Mouse (Mus musculus) heart, postnatal 0 days (tissue): Measurements from ENCODE around the gene Apoo. TPM values are rescaled to one million over a fixed set of nuclear protein-coding genes. Genes with fewer than 3 reads are reported as not detected.
A peak's percentile ranks its signal among the peaks of the same experiment; 100 is the strongest.
"Not testable (repeated sequence)": the region's sequence is repeated elsewhere in the genome, so short reads cannot be mapped to it uniquely, and the experiment has no call there.

Experiments
- ATAC-seq: fragments of 200-750 bp; cut with Nextera tagmentation; 2 replicates; pipeline ENCODE4 v1.8.0; 2017; ENCODE audit warnings: low read depth, moderate number of reproducible peaks, moderate library complexity; ENCODE audit not compliant: insufficient read depth
- DNase-seq: peaks from one replicate; pipeline ENCODE4 v3.0.0-alpha.2; 2016; ENCODE audit warnings: low spot score
- H3K27ac ChIP-seq: fragments of 300-500 bp; sonication (generic); 2 replicates; pipeline ENCODE4 v1.5.1; 2014; ENCODE audit warnings: low read depth, mild to moderate bottlenecking
- H3K27me3 ChIP-seq: fragments of 300-500 bp; sonication (generic); 2 replicates; pipeline ENCODE4 v1.6.1; 2014; ENCODE audit warnings: low read length, mixed read lengths; ENCODE audit not compliant: control insufficient read depth, insufficient read depth
- H3K36me3 ChIP-seq: fragments of 300-500 bp; sonication (generic); replicated peaks from 2 replicates; pipeline ENCODE4 v1.6.1; 2014; ENCODE audit warnings: low read length, mixed read lengths; ENCODE audit not compliant: control insufficient read depth, insufficient read depth
- H3K4me1 ChIP-seq: fragments of 300-500 bp; sonication (generic); 2 replicates; pipeline ENCODE4 v1.6.1; 2014; ENCODE audit warnings: antibody characterized with exemption; ENCODE audit not compliant: control insufficient read depth, insufficient read depth
- H3K4me2 ChIP-seq: fragments of 300-500 bp; sonication (generic); 2 replicates; pipeline ENCODE4 v1.6.1; 2014; ENCODE audit warnings: low read depth, mild to moderate bottlenecking, low read length, moderate library complexity
- H3K4me3 ChIP-seq: fragments of 300-500 bp; sonication (generic); 2 replicates; pipeline ENCODE4 v1.5.1; 2014; ENCODE audit warnings: low read depth, low read length
- H3K9ac ChIP-seq: fragments of 300-500 bp; sonication (generic); replicated peaks from 2 replicates; pipeline ENCODE4 v1.6.1; 2014; ENCODE audit warnings: low read depth, low read length, mixed read lengths
- H3K9me3 ChIP-seq: fragments of 300-500 bp; sonication (generic); replicated peaks from 2 replicates; pipeline ENCODE4 v1.6.1; 2016; ENCODE audit warnings: low read length; ENCODE audit not compliant: control insufficient read depth
- CTCF ChIP-seq: IDR thresholded peaks from 2 replicates; pipeline ENCODE4 v1.5.1; 2016; ENCODE audit warnings: antibody characterized with exemption, control low read depth, low read depth
- EP300 ChIP-seq: IDR thresholded peaks from 2 replicates; pipeline ENCODE4 v1.6.1; 2016; ENCODE audit warnings: antibody characterized with exemption, low read depth
- WGBS: fragments of 180-500 bp; shearing (Covaris S2); extraction: QIAGEN DNeasy Blood & Tissue Kit; methylation state at CpG from one replicate; pipeline ENCODE4 v1.1.7; 2014; 5-methylcytosine and 5-hydroxymethylcytosine counted together
- polyA plus RNA-seq: library from polyadenylated mRNA; unstranded; fragments of >200 nt; fragmentation: Nextera tagmentation; extraction: Ambion mirVana; gene quantifications from 2 replicates; pipeline ENCODE4 v1.2.1, GENCODE M21; 2015
- total RNA-seq: library from RNA; depleted of rRNA; stranded (reverse); fragments of >200 nt; gene quantifications from 2 replicates; pipeline ENCODE4 v1.2.3, GENCODE M21; 2014; ENCODE audit warnings: low replicate concordance; rRNA removed

The Apoo gene
- total RNA-seq (168 and 242 TPM in 2 replicates), polyA plus RNA-seq (395 and 420 TPM in 2 replicates)

- TF ChIP-seq CTCF, result peak; percentile 65
- TF ChIP-seq EP300, result peak; percentile 85
- H3K4me2 ChIP-seq, result peak within 1 kb of the TSS; percentile 60
- DNase-seq, result peak; percentile 89
- peak; percentile 99 for ATAC-seq
- H3K4me1 ChIP-seq, result no peaks in the 10 kb centered on the region
- H3K4me3 ChIP-seq, result peak within 1 kb of the TSS; percentile 71
- 13% methylated on average over 46 of the region's 46 CpGs for WGBS
- H3K27ac ChIP-seq, result peak within 1 kb of the TSS; percentile 89
- no peaks in the 10 kb centered on the region for H3K9me3 ChIP-seq
- H3K27me3 ChIP-seq, result peaks cover 52% of the 10 kb centered on the region
- H3K36me3 ChIP-seq, result no peaks in the 10 kb centered on the region
- H3K9ac ChIP-seq, result peak within 1 kb of the TSS; percentile 74
These were observed at the start of gene Apoo, which contains the start of gene Fam90a1b for GRCm38 (mm10) chrX:94366670-94367241. Gene Apoo, plus strand, starts transcription at chrX:94367117. Gene Fam90a1b, minus strand, starts transcription at chrX:94366777.

DNA sequence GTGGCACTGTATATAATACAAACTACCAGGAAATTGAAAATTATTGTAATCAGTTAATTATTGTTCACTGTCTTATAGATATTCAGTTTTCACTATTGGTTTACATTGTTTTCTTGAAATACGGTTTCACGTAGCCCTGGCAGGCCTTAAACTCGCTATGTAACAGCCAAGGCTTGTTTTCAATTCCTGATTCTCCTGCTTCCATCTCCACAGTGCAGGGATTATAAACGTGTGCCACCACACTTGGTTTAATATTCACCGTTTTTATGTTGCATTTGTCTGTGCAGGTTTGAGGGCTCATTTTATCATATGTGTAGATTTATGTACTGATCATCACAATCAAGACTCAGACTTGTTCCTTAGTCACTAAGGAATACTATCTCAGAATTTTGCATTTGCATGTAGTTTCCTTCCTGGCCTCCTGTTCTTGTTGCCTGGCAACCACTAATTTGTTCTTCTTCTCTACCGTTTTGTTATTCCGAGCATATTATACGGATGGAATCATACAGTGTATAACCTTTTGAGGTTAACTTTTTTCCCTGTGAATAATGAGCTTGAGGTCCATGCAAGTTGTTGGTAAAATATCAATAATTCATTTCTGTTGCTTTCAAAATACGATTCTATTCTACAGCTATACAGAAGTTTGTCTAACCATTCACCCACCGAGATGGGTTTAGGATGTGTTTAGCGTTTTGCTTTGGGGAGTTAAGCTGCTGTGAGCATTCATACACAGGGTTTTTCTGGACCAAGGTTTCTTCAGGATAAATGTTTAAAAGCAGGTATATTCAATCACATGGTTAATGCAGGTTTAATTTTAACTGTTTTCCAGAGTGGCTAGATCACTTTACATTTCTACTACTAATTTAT is 45.6 kb upstream of the Apoo start:
- H3K4me2 ChIP-seq, result no peak overlapping the region
- WGBS, result 83% methylated on average over 11 of the region's 11 CpGs
- no peak overlapping the region for H3K4me3 ChIP-seq
- ATAC-seq (no peak), DNase-seq (no peak)
- TF ChIP-seq CTCF (no peak), EP300 (no peak)
- peaks cover 3% of the 10 kb centered on the region; the same call in 1 of the 2 replicates for H3K27me3 ChIP-seq
- no peaks in the 10 kb centered on the region for H3K4me1 ChIP-seq
- no peaks in the 10 kb centered on the region for H3K9me3 ChIP-seq
- no peak overlapping the region for H3K9ac ChIP-seq
- H3K36me3 ChIP-seq, result no peaks in the 10 kb centered on the region
- no peak overlapping the region for H3K27ac ChIP-seq

- H3K27me3 ChIP-seq, result peaks cover 12% of the 10 kb centered on the region; the same call in 1 of the 2 replicates
- not testable (repeated sequence) for ATAC-seq, H3K4me2 ChIP-seq, H3K9me3 ChIP-seq, H3K36me3 ChIP-seq, H3K27ac ChIP-seq, H3K4me1 ChIP-seq, H3K9ac ChIP-seq, DNase-seq, H3K4me3 ChIP-seq
- 83% methylated on average over 2 of the region's 4 CpGs for WGBS
These were observed 23.3 kb upstream of the Apoo start for GRCm38 (mm10) chrX:94343638-94344037.

GRCm38 (mm10) chrX:94365381-94365925 is 1.5 kb upstream of the Apoo start:
- ATAC-seq, result no peak
- DNase-seq, result no peak
- H3K4me2 ChIP-seq, result peak overlapping the region; percentile 59
- 27% methylated on average over 14 of the region's 14 CpGs for WGBS
- H3K27me3 ChIP-seq, result peaks cover 62% of the 10 kb centered on the region
- H3K4me3 ChIP-seq, result peak overlapping the region; percentile 38
- H3K4me1 ChIP-seq, result no peaks in the 10 kb centered on the region
- no peak overlapping the region for H3K9ac ChIP-seq
- H3K36me3 ChIP-seq, result no peaks in the 10 kb centered on the region
- H3K27ac ChIP-seq, result no peak overlapping the region
- H3K9me3 ChIP-seq, result no peaks in the 10 kb centered on the region
- no peak for TF ChIP-seq EP300

GRCm38 (mm10) chrX:94366029-94366428 is 888 bp upstream of the Apoo start:
- 14% methylated on average over 16 of the region's 16 CpGs for WGBS
- DNase-seq, result no peak
- H3K27me3 ChIP-seq, result peaks cover 56% of the 10 kb centered on the region

More at GRCm38 (mm10) chrX:94366029-94366428, 888 bp upstream of the Apoo start:
- Histone ChIP-seq H3K9ac (no peak overlapping the region), H3K27ac (no peak overlapping the region), H3K4me2 (peak overlapping the region; percentile 59), H3K36me3 (no peaks in the 10 kb centered on the region), H3K4me1 (no peaks in the 10 kb centered on the region), H3K9me3 (no peaks in the 10 kb centered on the region), H3K4me3 (peak overlapping the region; percentile 38)
- TF ChIP-seq EP300 (no peak), CTCF (no peak)
- no peak for ATAC-seq
